Mouse (Mus musculus): ENCODE measurements around the gene Ppp3ca.

Gene Ppp3ca

GRCm38 (mm10) chr3:136864306-136864705 lies 194.4 kb downstream of the Ppp3ca start:
- no peak for DNase-seq

- no peak for DNase-seq
These were observed 195.4 kb downstream of the Ppp3ca start for GRCm38 (mm10) chr3:136865176-136865859.

- DNase-seq = no peak
These were observed 196.2 kb downstream of the Ppp3ca start for GRCm38 (mm10) chr3:136866095-136866494.

- DNase-seq = no peak
These were observed 196.6 kb downstream of the Ppp3ca start for GRCm38 (mm10) chr3:136866571-136866970.

- DNase-seq = no peak
These were observed 197.4 kb downstream of the Ppp3ca start for GRCm38 (mm10) chr3:136867366-136867765.

GRCm38 (mm10) chr3:136871772-136872532 lies 202.0 kb downstream of the Ppp3ca start:
- no peak for DNase-seq

- no peak for DNase-seq
These were observed 202.7 kb downstream of the Ppp3ca start for GRCm38 (mm10) chr3:136872533-136873095.

GRCm38 (mm10) chr3:136873809-136874449 lies 204.0 kb downstream of the Ppp3ca start:
- DNase-seq = no peak

- DNase-seq = no peak
These were observed 204.6 kb downstream of the Ppp3ca start for GRCm38 (mm10) chr3:136874566-136874965.

- DNase-seq = no peak
These were observed 217.8 kb downstream of the Ppp3ca start for GRCm38 (mm10) chr3:136887741-136888140.

- no peak for DNase-seq
These were observed 222.2 kb downstream of the Ppp3ca start for GRCm38 (mm10) chr3:136892140-136892539.

GRCm38 (mm10) chr3:136893596-136894402 lies 223.9 kb downstream of the Ppp3ca start:
- DNase-seq = no peak

- no peak for DNase-seq
These were observed 225.6 kb downstream of the Ppp3ca start for GRCm38 (mm10) chr3:136895498-136895897.

GRCm38 (mm10) chr3:136896276-136896675 lies 226.4 kb downstream of the Ppp3ca start:
- DNase-seq = no peak

- no peak for DNase-seq
These were observed 229.8 kb downstream of the Ppp3ca start for GRCm38 (mm10) chr3:136899744-136900143.

GRCm38 (mm10) chr3:136900986-136901385 lies 231.1 kb downstream of the Ppp3ca start:
- DNase-seq = no peak

GRCm38 (mm10) chr3:136902776-136903175 lies 232.9 kb downstream of the Ppp3ca start:
- DNase-seq = no peak

GRCm38 (mm10) chr3:136905577-136905976 lies 235.7 kb downstream of the Ppp3ca start:
- no peak for DNase-seq

GRCm38 (mm10) chr3:136909534-136909933 lies 239.6 kb downstream of the Ppp3ca start:
- no peak for DNase-seq

- no peak for DNase-seq
These were observed 241.4 kb downstream of the Ppp3ca start for GRCm38 (mm10) chr3:136911276-136911675.

GRCm38 (mm10) chr3:136917080-136917479 lies 247.2 kb downstream of the Ppp3ca start:
- DNase-seq = no peak

GRCm38 (mm10) chr3:136933071-136933470 lies 263.1 kb downstream of the Ppp3ca start:
- DNase-seq = no peak

Measured in right cerebral cortex, postnatal 25 days (tissue).